Mouse (Mus musculus) right cerebral cortex, postnatal 10 days (tissue): ENCODE data around the gene Cacna1b.

Experiments used
- DNase-seq, 2 experiments: peaks; one replicate each; pipeline ENCODE4 v3.0.0; 2021; ENCODE audit warnings: low spot score in 2 of 2

Gene Cacna1b

DNA sequence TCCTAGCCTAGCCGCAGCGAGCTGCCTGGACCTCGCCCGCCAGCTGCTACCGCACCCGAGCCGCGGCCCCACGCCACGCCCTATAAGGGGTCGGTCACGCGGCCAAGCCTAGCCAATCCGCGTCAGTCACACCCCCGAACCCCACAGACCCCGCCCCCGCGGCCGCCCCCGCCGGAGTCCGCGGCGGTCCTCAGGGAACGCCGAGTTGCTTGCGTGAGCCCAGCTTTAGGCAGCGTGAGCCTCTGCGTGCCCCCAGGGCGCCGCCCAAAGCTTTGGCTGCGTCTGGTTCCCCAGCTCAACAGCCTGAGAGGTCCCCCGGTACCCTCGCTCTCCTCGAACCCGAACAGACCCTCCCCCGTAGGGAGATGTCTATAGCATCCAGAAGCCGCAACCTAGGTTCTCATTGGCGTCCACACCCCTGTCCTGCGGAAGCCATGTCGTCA lies at the start of gene Cacna1b:
Gene Cacna1b (minus strand): TSS at position 38 of the 443 bp plus-strand sequence.
- peak; percentile 95 to 96 for DNase-seq

GRCm38 (mm10) chr2:24809746-24810145 lies 46.8 kb upstream of the Cacna1b start:
- DNase-seq: no peak

DNA sequence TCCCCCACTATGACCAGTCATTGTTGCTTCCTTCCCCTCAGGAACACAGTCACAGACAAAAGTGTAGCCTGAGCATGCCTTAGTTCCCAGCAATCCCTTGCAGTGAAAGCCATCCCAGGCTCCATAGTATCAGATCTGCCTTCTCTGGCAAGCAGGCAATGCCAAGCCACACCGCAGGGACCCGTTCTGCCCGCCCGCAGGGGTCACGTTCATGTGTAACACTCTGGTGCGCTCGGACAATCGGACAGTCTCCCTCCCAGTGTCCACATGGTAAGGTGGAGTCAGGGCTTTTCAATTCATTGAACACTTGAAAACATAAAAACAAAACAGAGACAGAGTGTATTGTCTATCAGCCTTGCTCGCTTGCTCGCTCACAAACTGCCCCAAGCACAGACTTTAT lies 44.7 kb upstream of the Cacna1b start:
- DNase-seq: no peak

DNA sequence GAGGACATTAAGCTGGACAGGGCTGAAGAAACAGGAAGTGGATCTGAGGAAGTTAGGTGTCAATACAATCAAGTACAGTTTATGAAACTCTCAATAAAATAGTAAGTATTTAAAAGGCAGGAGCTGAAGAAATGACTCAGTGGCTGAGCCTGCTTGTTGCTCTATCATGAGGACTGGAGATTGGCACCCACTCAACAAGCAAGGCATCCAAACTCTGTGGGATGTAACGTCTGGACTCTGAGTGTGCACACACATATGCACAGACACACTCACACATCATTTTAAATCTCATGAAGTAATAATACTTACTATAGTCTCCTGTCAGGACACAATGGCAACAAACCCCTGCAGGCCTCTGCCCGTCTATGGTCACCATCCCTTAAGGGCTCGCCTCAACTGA lies 44.1 kb upstream of the Cacna1b start:
- DNase-seq: peak; percentile 57 to 62

DNA sequence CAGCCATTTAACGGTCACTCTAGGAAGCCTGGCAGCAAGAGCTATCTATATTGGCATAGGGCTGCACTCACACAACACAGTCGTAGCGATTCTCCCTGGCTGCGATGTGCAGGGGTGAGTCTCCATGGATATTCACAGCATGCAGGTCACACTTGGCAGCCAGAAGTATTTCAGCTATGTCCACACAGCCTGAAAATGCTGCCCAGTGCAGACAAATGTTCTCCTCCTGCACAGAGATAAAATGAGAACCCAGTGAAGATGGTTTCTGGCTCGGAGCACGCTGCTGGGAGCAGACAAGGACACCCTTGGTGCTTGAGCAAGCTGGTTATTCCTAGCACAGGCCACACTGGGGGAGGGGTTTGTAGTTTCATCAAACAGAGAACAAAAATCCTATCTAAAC lies 43.2 kb upstream of the Cacna1b start:
- DNase-seq: peak; percentile 63 to 74

DNA sequence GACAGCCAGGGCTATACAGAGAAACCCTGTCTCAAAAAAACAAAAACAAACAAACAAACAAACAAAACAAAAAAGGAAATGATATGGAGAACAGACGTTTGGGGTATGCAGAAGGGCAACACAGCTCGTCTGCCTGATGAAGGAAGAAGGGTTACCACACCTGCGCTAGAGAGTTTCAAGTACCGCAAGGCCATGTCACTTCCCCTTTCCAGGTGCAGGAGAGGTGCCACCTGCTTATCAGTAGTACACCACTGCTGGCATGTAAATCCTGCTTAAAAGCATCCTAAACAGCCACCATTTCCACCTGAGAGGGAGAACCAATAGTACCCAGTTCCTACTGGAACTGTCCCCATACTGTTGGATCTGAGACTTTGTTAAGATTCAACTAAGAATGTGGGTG lies 42.7 kb upstream of the Cacna1b start:
- no peak for DNase-seq

DNA sequence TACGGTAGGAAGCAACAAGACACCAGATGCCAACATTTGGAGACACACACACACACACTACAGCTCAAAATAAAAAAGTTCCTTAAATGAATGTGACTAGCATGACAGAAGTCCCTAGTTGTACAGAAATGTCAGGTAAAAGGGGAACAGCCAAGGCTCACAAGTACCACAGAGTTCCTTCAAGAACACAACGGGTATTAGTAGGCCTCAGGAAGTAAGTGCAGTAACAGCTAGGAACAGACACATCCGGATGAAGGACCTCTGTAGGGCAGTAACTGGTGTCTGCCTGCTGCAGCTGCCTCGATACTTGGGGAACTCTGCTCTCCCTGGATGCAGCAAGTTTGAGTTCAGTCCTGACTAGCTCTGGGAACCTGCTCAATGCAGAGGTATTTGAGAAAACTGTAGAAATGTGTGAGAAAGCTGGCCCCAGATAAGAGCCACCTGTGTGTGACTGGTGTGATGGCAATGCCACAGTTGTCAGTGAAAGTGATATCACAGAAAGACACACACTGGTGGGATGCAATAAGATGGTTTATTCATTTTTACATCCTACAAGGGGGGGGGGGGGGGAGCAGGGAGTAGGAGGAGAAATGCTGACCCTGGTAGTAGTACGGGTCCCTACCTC lies 34.0 kb upstream of the Cacna1b start:
- no peak for DNase-seq

GRCm38 (mm10) chr2:24787250-24787649 lies 24.3 kb upstream of the Cacna1b start:
- no peak for DNase-seq

DNA sequence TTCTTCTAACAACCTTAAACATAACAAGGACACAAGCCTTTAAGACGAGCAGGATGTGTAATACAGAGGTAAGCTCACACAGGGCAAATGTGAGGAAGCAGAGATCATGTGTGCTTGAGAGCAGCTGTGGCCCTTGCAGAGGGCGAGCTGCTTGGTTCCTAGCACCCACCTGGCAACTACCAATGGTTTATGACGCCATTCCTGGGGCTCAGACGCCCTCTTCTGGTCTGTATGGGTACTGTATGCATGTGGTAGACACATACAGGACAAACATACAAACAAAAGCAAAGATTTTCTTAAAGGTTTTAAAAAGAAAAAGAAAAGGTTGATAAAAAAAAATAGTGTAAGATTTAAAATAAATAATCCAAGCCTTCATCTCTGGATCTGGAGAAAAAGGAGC lies 18.3 kb upstream of the Cacna1b start:
- no peak for DNase-seq

GRCm38 (mm10) chr2:24776831-24777230 lies 13.9 kb upstream of the Cacna1b start:
- DNase-seq: no peak

DNA sequence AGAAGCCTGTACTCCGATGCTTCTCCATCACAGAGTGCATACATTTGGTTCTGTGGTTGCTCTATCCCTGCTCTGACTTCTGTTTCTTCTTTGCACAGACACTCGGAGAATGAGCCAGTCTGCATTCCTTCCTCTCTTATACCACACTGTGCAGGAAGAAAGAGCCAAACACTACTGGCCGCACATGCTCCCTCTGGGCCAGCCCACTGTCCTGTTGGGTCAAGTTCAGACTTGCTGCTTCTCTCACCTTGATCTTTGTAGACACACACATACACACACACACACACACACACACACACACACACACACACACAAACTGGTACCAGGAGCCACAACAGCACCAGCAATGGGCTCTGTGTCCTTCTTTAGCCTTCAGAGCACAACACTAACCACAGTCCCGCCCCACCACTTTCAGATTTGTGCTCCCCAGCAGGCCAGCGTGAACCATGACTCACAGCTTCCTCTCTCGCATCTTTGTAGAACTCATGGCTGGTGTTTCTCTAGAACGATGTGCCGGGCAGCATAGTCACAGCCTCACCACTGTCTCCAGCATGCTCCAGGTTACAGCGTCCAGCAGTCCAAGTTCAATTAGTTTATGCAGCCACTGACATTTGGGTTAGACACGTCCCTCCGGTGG lies 13.1 kb upstream of the Cacna1b start:
- no peak for DNase-seq

DNA sequence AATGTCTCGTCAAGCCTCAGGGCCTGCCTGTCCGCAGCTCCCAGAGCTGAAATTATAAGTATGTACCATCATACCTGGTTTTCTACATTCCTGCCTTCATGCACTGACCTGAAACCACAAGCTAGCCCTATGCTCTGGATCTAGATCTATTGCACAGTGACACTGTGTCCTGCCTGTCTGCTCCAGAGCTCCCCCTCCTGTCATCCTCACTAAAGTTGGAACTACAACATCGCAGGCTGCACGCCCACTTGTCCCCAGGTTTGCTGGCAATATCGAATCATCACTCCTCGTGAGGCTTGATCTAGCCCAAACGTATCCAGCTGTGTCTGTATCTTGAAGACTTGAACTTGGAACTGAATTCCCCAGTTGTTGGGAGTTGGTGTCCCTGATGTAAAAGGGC lies 11.9 kb upstream of the Cacna1b start:
- DNase-seq: no peak

GRCm38 (mm10) chr2:24770861-24771260 lies 7.9 kb upstream of the Cacna1b start:
- DNase-seq: no peak

DNA sequence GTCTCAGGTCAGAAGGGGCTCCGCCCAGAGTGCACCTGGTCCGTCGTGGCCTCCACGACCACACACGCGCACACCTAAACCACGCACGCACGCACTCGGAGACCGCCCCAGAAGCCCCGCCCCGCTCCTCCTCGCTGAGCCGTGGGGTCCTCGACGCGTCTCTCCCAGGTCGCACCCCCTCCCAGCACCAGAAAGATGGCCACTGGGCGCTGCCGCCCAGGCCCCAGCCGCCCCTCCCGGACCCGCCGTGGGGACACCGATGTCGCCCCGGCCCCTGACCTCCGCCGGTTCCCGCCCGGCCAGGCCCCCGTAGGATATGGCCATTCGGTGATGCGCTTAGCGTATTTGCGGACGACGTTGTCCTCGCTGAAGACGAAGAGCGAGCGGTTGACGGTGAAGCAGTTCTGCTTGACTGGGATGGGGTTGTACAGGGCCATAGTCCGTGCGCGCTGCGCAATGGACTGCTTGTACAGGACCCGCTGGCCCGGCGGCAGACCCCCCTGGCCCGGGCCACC lies 449 bp downstream of the Cacna1b start:
- DNase-seq: peak; percentile 79

DNA sequence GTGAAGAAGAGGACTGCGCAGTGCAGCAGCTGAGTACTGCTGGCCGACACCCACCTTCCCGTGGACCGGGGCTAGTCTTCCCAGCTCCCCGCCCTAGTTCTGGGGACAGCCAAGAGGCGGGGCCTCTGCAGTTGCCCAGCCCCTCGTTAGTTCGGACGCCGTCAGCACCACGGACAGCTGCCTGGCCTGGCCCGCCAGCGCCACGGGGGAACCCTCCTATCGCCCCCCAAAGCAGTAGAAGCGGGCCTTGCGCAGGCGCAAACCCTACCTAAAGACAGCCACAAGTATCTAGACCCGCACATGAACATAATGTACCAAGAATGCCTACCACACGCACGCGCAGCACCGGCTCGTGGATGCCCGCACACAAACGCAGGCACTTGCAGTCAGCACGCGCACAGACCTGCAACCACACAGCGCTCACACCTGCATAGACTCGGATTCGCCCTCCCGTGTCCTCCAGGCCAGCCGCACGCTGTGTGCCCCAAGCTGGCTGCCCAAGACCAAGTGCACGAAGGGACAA lies 968 bp downstream of the Cacna1b start:
- DNase-seq: peak; percentile 81 to 82

DNA sequence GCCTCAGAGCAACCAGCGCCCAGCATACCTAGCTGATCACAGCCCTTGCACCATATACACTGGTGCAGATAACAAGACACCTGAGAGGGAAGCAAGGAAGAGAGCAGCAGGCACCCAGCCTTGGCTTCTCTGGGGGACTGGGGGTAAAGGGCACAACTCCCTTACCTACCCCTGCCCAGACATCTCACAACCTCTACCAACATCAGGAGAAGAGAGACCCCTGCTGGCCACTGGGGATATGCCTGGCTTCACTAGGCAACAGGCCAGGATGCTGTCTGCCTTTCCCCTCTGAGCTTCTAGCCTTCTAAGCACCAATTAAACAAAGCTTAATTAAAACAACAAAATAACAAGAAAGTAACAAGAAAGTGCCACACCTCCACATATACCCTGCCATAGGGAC lies 7.7 kb downstream of the Cacna1b start:
- DNase-seq: peak in 1 of 2 experiments; percentile 71

DNA sequence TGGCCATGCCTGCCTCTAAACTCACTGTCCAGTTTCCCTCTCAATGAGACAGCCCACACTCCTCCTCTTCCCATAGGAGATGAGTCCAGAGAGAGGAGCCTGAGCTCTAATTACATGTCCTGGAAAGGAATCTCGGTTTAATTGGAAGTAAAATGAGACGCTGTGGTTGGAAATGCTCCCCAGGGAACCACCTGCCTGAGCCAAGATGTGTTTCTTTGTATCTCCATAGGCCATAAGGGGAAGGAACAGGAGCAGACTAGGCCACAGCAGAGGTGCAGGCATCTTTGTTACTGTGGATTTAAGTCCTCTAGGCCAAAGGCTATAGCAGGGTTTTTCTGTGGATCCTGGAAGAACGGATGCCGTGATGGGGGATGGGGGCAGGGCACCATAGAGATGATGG lies 10.4 kb downstream of the Cacna1b start:
- DNase-seq: no peak

- no peak for DNase-seq
These were observed 12.9 kb downstream of the Cacna1b start for GRCm38 (mm10) chr2:24750051-24750450.

- no peak for DNase-seq
These were observed 15.1 kb downstream of the Cacna1b start for GRCm38 (mm10) chr2:24747878-24748277.

DNA sequence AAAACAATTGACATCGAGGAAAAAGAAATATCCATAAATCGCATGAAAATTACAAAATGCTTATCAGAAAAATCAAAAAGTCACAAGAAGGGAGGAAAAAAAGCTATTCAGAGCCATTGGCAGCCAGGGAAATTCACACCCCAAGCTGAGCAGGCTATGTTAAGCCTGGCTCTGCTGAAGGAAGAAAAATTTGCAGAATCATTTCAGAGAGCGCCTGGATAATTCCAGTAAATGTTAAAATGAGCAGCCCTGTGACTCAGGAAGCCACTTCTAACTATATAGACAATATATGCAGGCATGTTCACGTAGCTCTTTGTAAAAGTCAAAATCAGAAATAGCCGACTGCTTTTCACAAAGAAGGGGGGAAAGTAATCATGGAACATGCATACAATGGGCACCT lies 23.3 kb downstream of the Cacna1b start:
- no peak for DNase-seq

DNA sequence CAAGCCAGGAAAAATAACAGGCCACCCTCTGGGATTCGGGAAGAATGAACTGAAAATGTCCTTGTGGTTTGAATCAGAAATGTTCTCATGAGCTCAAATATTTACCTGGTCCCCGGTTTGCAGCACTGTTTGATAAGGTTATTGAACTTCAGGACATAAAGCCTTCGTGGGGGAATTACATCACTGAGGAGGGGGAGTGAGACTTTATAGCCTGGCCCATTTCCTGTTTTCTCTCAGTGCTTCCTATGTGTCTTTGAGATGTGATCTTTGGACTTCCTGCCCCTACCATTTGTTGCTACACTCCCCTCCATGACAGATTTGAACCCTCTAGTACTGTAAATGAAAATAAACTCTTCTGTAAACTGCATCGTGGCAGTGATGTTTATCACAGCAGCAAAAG lies 29.8 kb downstream of the Cacna1b start:
- DNase-seq: no peak

DNA sequence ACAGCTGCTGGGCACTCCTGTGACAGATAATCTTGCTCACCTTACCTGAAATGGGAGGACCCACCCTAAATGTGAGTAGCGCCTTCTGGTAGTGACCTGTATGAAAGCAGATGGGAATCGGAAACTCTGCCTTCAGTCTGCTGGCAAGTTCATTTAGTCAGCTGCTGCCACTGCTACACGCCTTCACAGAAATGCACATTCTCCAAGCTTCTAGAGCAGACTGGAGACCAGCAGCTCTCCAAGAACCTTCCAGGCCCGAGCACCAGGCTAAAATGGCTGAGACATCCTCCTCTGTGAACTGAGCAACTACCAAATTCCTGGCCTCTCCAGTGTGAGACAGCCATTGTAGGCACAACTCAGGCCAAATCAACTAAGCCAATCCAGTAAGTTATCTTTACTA lies 37.1 kb downstream of the Cacna1b start:
- DNase-seq: no peak

GRCm38 (mm10) chr2:24719645-24720379 lies 43.1 kb downstream of the Cacna1b start:
- DNase-seq: no peak
